Mouse (Mus musculus): ENCODE measurements around the gene Gm11114.

Gm11114 gene

DNA sequence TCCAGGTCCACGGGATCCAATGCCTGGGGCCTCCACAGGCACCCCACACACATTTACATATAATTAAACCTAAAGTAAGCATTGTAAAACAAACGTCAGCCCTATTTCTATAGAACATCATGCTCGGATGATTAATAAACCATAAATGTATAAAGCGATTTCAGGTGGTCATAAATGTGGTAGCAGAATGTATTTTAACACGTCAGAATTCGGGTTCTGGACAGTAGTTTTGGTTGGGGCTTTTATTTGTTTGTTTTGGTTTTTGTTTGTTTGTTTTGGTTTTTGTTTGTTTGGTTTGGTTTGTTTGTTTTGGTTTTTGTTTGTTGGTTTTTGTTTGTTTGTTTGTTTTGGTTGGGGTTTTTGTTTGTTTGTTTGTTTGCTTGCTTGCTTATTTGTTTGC, at the start of gene Gm11114:
TSS of gene Gm11114 (plus strand) at position 301 of the 400 bp plus-strand sequence.
- DNase-seq (ENCODE audit: low spot score in 2 of 2): no peak

DNA sequence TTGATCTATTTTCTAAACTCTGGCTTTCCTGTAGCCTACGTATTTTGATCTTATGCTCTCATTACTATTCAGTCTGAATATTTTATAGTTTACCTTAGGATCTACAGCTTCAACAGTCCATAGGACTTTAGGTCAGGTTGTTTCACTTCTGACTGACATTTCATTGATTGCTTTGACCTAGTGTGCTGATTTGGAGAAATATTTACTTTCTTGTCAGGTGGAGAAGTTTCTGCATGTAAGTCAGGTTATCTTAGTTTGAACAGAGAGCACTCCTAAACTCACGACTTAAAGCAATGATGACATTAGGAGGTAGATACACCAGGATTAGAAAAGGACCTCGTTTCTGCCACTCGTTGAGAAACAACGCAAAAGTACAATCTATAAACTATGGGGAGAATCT, 45.7 kb upstream of the Gm11114 start:
- no peak for DNase-seq (ENCODE audit: low spot score in 2 of 2)

- DNase-seq (ENCODE audit: low spot score in 2 of 2): no peak
Observed at GRCm38 (mm10) chr9:85274114-85274513, 38.5 kb upstream of the Gm11114 start.

- DNase-seq (ENCODE audit: low spot score in 2 of 2): no peak
Observed at GRCm38 (mm10) chr9:85302849-85303248, 9.7 kb upstream of the Gm11114 start.

DNA sequence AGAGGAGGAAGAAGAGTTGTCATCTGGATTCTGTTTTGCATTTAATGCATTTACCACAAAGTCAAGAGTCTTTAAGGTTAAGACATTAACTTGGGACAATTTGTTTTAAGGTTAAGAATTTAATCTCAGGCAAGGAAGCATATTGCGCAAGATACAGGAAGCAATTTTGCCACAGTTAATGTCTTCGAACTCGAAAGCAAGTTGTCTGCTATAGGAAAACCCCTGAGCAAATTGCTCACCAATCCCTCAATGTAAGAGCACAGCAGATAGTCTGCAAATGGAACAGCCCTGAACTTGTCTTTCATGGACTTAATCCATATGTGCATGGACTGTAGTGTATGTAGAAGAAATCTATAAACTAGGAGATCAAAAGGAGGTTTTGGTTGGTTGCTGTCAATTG, 9.2 kb upstream of the Gm11114 start:
- DNase-seq (ENCODE audit: low spot score in 2 of 2): no peak

- no peak for DNase-seq (ENCODE audit: low spot score in 2 of 2)
Observed at GRCm38 (mm10) chr9:85316122-85316521, 3.5 kb downstream of the Gm11114 start.

GRCm38 (mm10) chr9:85320167-85320951, 7.8 kb downstream of the Gm11114 start:
- no peak for DNase-seq (ENCODE audit: low spot score in 2 of 2)

- no peak for DNase-seq (ENCODE audit: low spot score in 2 of 2)
Observed at GRCm38 (mm10) chr9:85324158-85324875, 11.7 kb downstream of the Gm11114 start.

DNA sequence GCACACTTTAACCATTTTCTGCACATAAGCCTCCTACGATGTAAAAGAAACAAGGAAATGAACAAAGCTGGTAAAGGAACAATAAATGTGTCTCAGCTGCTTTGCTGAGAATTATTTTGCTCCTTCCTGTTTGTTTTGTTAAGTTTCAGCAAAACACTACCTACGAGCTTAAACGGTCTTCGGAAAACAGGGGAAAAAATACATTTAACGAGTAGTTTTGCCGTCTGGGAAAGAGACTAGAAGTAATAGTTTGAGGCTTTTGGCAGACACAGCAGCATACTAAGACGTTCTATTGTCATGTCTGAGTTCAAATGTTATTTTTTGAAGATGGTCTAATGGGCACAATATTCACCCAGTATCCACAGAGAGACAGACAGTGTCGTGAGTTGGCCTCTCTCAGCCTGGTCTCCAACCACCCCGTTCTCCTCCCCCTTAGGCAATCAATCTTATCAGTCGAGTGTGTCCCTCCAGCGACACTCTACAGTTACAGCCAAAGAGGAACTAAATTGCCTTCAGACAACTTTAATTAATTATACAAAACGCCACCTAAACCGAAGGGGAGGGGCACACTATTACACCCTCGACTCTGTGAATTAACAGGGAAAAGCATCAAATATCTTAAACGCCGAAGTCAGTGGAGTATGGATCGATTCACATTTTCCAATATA, 12.8 kb downstream of the Gm11114 start:
- no peak for DNase-seq (ENCODE audit: low spot score in 2 of 2)

DNA sequence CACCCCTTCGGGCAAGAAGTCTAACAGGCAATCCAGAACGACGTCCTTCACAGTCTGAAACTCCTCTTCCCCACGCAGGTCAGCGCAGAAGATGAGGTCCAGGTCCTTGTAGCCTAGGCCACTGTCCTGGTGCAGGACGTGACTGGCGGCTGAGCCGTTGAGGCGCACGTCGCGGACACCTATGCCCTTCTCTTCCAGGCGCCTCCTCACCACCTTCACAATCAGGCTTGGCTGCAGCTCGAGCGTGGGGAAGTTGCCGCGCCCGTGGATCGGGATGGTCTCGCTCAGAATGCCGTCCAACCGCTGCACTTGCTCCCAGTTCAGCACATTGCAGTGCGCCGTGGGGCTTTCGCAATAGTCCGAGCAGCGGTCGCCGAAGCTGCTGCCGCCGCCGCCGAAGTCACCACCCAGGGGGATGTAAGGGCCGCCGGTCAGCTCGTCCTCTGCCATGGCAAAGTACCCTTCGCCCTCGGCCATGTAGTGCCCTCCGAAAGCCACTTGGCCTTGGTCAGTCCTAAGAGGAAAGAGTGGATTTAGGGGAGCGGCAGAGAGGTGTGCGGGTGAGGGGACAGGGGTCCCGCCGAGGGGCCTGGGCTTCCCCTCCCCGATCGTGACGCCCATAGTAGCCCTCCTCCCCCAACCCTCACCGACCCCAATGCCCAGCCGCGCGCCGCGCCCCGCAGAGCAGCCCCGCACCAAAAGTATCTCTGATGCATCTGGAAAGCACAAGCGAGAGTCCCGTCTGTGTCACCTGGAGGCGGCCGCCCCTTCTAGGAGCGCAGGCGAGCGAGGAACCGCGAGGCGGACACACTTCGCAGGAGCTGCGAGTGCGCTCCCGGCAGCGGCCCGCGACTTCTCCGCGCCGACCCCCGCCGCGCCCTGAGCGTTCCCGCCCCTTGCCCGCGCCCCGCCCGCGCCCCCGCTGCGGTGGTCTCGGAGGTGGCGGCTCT, 14.0 kb downstream of the Gm11114 start:
- DNase-seq (ENCODE audit: low spot score in 2 of 2): peak in 1 of 2 experiments; percentile 25

DNA sequence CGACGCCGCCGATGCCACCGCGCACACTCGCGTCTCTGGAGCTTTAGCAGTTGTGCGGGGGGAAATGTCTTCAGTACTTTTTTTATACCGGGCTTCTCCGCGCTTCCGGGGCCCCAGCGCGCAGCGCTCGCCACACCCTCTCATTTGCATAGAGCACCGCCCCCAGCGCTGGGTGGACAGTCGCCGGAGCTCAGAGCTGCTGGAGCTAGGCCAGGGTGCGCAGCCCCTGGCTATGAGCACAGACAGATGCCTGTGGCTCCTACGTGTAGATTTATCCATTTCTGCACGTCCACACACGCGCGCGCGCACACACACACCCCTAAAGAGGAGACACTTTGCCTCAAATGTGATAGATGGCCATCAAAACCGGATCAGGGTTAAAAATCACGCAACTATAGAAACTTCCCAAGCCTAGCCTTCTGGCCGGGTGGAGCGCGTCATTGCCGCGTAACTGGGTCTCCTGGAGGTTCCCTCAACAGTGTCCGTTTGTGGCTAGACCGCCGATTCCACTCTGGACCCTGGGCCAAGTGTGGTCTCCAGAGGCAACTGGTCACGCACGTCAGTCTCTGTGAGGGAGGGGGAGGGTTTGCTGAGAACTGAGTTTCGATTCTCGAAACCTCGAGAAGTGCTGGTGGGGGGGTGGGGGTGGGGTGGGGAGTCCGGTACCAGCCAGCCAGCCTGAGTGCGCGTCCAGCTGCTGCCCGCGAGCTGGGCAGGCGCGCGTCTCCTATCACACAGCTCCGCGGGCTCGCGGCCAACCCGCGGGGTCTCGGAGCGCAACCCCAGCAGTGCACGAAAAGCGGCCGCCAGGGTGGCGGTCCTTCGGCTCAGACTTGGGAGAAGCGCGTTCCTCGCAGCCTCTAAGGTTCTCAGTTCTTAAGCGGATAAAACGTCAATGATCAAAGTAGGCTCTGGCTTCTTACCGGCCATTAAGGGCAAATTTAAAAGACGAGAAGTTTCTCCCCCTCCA, 15.0 kb downstream of the Gm11114 start, which contains the start of gene Tent5a:
TSS of gene Tent5a (minus strand) at position 107 of the 970 bp plus-strand sequence.
- peak; percentile 41 to 68 for DNase-seq (ENCODE audit: low spot score in 2 of 2)

DNA sequence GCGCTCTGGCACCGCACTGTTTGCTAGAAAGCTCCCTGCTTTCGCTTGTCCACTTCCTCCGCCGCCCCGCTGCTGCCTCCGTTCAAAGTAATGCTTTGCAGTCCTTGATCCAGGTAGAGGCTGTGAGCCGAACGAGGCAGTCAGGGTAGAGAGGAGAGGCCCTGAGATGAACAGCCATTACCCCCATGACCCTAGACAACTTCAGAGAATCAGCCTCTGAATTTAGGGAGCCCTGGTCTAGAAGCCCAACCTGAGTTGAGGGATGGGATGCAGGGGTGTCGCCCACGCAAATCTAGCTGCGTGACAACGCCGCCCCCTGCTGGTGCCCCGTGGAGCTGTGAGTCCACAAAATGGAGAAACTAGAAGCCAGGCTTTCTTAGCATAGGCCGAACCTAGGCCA, 15.7 kb downstream of the Gm11114 start:
- peak; percentile 81 to 88 for DNase-seq (ENCODE audit: low spot score in 2 of 2)

DNA sequence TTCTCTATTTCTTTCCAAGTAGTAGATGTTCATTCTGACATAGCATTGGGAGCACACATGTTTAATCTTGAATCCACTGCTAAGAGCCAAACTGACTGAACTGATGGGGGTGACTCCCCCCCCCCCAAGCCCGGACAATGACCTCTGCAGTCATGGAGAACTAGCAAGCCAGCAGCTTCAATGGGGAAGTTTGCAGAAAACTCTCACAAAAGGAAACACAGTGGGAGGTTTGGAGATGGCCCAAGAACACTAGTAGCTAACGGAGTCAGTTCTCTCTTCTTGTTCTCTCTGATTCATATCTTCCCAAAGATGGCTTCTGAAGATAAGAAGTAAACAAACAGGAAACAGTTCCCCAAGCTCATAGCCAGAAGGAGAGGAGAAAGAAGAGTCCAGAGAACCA, 18.9 kb downstream of the Gm11114 start:
- DNase-seq (ENCODE audit: low spot score in 2 of 2): no peak

DNA sequence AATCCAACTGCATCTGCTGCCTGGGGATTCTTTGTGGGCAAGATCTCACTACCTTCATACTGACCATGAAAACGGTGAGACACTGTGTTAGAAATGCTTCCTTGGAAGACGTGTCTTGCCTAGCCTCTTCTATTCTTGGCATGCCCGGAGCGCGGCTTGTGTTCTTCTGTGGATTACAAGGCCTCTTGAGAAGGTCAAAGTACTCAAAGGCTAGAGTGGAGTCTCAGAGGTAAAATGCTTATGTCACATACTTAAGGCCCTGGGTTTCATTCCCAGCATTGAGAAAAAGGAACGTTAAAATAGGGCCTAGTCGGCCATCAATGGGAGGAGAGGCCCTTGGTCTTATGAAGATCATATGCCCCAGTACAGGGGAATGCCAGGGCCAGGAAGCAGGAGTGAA, 23.5 kb downstream of the Gm11114 start:
- DNase-seq (ENCODE audit: low spot score in 2 of 2): no peak

DNA sequence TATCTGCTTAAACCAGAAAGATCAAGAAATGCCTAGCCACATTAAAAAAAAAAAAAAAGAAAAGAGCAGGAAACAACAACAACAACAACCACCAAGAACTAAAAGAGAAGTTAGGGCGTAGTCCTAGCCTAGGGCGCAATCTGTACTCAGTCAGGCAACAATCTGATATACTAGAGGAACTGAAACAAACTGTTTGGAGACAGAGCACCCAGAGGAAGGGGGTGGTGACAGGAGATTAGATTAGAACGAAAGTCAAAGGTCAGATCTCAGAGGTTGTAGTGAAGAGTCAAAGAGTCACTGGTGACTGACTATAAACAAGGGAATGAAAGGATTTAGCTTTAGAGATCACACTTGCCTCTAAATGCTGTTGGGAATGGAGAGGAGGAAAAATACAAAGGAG, 27.7 kb downstream of the Gm11114 start:
- no peak for DNase-seq (ENCODE audit: low spot score in 2 of 2)

DNA sequence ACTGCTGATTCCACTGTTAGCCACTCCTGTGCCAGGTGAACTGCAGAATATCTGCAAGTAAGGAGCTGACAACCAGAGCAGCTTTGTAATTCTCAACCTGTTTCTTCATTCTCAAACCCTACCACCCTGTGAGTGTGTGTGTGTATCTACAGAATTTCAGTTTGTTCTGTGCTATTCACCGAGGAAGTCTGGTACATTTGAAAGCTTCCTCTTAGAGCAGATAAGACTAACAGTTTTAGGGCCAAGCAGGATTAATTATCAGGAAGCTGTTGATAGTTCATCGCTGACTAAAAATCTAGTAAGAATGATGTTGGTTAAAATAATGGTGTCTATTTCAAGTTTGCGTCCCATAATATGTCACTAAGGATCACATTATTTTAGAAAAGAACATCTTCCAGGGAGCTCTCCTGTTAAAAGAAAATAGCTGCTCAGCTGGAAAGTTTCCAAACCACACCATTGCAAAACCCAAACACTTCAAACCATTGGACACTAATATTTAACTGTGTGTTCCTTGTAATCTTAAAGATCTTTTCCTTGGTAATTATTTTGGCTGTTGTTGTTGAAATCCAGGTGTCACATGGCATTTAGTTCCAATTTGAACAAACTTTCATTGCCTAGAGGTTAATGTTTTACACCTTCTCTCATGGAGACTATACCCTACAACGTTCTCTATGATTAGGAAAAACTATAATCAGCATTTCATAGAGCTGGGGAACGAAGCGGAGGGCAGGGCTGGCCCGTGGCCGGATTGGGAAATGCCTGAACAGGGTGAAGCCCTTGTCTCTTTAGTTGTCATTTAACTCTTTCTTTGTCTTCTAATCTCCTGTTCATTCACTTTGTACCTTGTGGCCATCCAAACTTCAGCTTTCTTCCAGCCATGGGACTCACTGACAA, 30.6 kb downstream of the Gm11114 start:
- DNase-seq (ENCODE audit: low spot score in 2 of 2): no peak

DNA sequence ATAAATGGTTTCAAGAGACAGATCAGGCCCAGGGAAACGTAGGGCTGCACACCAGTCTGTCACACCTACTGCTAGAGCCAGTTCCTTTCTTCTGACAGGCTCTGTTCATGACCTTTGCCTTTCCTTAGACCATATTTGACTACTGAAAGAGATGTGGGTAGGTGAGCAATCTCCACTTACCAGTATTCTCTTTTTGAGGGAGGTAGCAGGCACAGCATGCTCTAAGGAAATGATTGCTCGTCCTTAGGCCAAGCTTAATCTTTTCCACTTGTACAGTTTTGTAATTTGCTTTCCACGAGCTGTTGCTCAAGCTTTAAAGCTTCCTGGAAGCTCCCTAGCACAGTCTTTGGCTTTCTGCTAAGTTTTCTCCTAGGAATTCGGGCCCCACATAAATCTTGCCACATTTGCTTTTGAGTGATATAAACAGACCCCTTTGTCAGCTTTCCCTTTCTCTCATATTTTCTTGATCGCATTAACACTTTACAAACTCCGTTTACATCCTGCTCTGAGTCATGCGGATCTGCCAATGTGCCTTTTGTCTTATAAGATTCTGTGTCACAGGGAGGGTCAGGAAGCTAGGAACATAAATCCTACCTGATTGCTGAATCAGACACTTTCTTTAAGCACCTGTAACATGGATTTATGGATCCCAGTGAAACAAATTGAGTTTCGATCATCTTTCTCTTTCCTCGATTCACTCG, 35.4 kb downstream of the Gm11114 start:
- DNase-seq (ENCODE audit: low spot score in 2 of 2): no peak

DNA sequence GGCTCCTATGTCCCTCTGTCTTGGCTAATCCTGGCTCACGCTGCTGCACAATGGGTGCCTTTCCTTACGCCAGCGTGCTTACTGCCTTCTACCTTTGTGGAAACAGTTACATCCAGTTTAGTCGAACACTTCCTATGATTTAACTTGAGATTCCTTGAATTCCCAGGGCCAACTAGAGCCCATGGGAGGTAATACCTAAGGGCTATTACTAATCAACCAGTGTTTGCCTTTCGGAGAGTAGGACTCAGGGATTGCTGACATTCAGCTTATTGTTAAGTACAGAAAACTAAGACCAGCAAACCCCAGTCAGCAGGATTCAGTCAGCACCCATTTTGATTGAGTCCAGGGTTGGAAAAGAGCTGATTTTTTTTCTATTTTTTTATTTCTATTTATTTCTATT, 43.0 kb downstream of the Gm11114 start:
- DNase-seq (ENCODE audit: low spot score in 2 of 2): no peak
